Mouse (Mus musculus): Measurements from ENCODE around the gene Cnn2. TPM values are rescaled to one million over a fixed set of nuclear protein-coding genes. Genes with fewer than 3 reads are reported as not detected.

Cnn2 gene
- polyA plus RNA-seq, 1 experiment, result 72.8 TPM

- Histone ChIP-seq H3K27me3 (ENCODE audit: control insufficient read depth, insufficient read depth, low read length) (no peaks in the 10 kb centered on the region), H3K4me3 (ENCODE audit: low read depth, low read length) (peak overlapping the region; percentile 21), H3K4me1 (ENCODE audit: control insufficient read depth, insufficient read depth, insufficient read length, low read length) (peaks cover 31% of the 10 kb centered on the region), H3K36me3 (ENCODE audit: control insufficient read depth, insufficient read depth, low read length) (no peaks in the 10 kb centered on the region), H3K27ac (ENCODE audit: insufficient read depth, low read depth, low read length) (peak overlapping the region; percentile 85)
- TF ChIP-seq CTCF (IDR thresholded peaks at IDR 0.05; ENCODE audit: extremely low read depth, insufficient read length, insufficient replicate concordance, low read depth, low read length) (no peak), POLR2A (IDR thresholded peaks at IDR 0.05; ENCODE audit: low read depth, low read length) (no peak)
- WGBS, result 82% methylated on average over 15 of the region's 15 CpGs
Measured at GRCm38 (mm10) chr10:80024229-80025043, 36.1 kb downstream of the Cnn2 start.

GRCm38 (mm10) chr10:80025044-80025347, 36.6 kb downstream of the Cnn2 start:
- WGBS, result 56% methylated on average over 4 of the region's 4 CpGs
- Histone ChIP-seq H3K36me3 (ENCODE audit: control insufficient read depth, insufficient read depth, low read length) (no peaks in the 10 kb centered on the region), H3K27ac (ENCODE audit: insufficient read depth, low read depth, low read length) (peak overlapping the region; percentile 85; the same call in 1 of the 2 replicates), H3K27me3 (ENCODE audit: control insufficient read depth, insufficient read depth, low read length) (no peaks in the 10 kb centered on the region), H3K4me3 (ENCODE audit: low read depth, low read length) (no peak overlapping the region), H3K4me1 (ENCODE audit: control insufficient read depth, insufficient read depth, insufficient read length, low read length) (peaks cover 28% of the 10 kb centered on the region)
- no peak for TF ChIP-seq POLR2A (IDR thresholded peaks at IDR 0.05; ENCODE audit: low read depth, low read length)
- TF ChIP-seq CTCF (IDR thresholded peaks at IDR 0.05; ENCODE audit: extremely low read depth, insufficient read length, insufficient replicate concordance, low read depth, low read length), result no peak

- TF ChIP-seq POLR2A (IDR thresholded peaks at IDR 0.05; ENCODE audit: low read depth, low read length), result no peak
- TF ChIP-seq CTCF (IDR thresholded peaks at IDR 0.05; ENCODE audit: extremely low read depth, insufficient read length, insufficient replicate concordance, low read depth, low read length), result no peak
- H3K4me3 ChIP-seq (ENCODE audit: low read depth, low read length), result no peak overlapping the region
- peaks cover 28% of the 10 kb centered on the region for H3K4me1 ChIP-seq (ENCODE audit: control insufficient read depth, insufficient read depth, insufficient read length, low read length)
- no peaks in the 10 kb centered on the region for H3K27me3 ChIP-seq (ENCODE audit: control insufficient read depth, insufficient read depth, low read length)
- no peak overlapping the region for H3K27ac ChIP-seq (ENCODE audit: insufficient read depth, low read depth, low read length)
- 57% methylated on average over 10 of the region's 10 CpGs for WGBS
- H3K36me3 ChIP-seq (ENCODE audit: control insufficient read depth, insufficient read depth, low read length), result no peaks in the 10 kb centered on the region
Measured at GRCm38 (mm10) chr10:80025463-80025862, 37.1 kb downstream of the Cnn2 start.

GRCm38 (mm10) chr10:80025889-80026288, 37.5 kb downstream of the Cnn2 start:
- Histone ChIP-seq H3K27me3 (ENCODE audit: control insufficient read depth, insufficient read depth, low read length) (no peaks in the 10 kb centered on the region), H3K27ac (ENCODE audit: insufficient read depth, low read depth, low read length) (no peak overlapping the region), H3K4me1 (ENCODE audit: control insufficient read depth, insufficient read depth, insufficient read length, low read length) (peaks cover 27% of the 10 kb centered on the region), H3K4me3 (ENCODE audit: low read depth, low read length) (no peak overlapping the region), H3K36me3 (ENCODE audit: control insufficient read depth, insufficient read depth, low read length) (no peaks in the 10 kb centered on the region)
- TF ChIP-seq POLR2A (IDR thresholded peaks at IDR 0.05; ENCODE audit: low read depth, low read length) (no peak), CTCF (IDR thresholded peaks at IDR 0.05; ENCODE audit: extremely low read depth, insufficient read length, insufficient replicate concordance, low read depth, low read length) (no peak)
- WGBS, result 58% methylated on average over 12 of the region's 12 CpGs

- WGBS, result 53% methylated on average over 20 of the region's 20 CpGs
- Histone ChIP-seq H3K4me1 (ENCODE audit: control insufficient read depth, insufficient read depth, insufficient read length, low read length) (peaks cover 37% of the 10 kb centered on the region), H3K27me3 (ENCODE audit: control insufficient read depth, insufficient read depth, low read length) (no peaks in the 10 kb centered on the region), H3K4me3 (ENCODE audit: low read depth, low read length) (no peak overlapping the region), H3K27ac (ENCODE audit: insufficient read depth, low read depth, low read length) (no peak overlapping the region), H3K36me3 (ENCODE audit: control insufficient read depth, insufficient read depth, low read length) (no peaks in the 10 kb centered on the region)
- TF ChIP-seq CTCF (IDR thresholded peaks at IDR 0.05; ENCODE audit: extremely low read depth, insufficient read length, insufficient replicate concordance, low read depth, low read length) (no peak), POLR2A (IDR thresholded peaks at IDR 0.05; ENCODE audit: low read depth, low read length) (no peak)
Measured at GRCm38 (mm10) chr10:80027681-80028520, 39.5 kb downstream of the Cnn2 start.

GRCm38 (mm10) chr10:80028521-80028846, 40.1 kb downstream of the Cnn2 start:
- H3K36me3 ChIP-seq (ENCODE audit: control insufficient read depth, insufficient read depth, low read length), result no peaks in the 10 kb centered on the region
- H3K4me1 ChIP-seq (ENCODE audit: control insufficient read depth, insufficient read depth, insufficient read length, low read length), result peaks cover 41% of the 10 kb centered on the region
- no peak for TF ChIP-seq CTCF (IDR thresholded peaks at IDR 0.05; ENCODE audit: extremely low read depth, insufficient read length, insufficient replicate concordance, low read depth, low read length)
- H3K4me3 ChIP-seq (ENCODE audit: low read depth, low read length), result no peak overlapping the region
- WGBS, result 93% methylated on average over 13 of the region's 13 CpGs
- no peaks in the 10 kb centered on the region for H3K27me3 ChIP-seq (ENCODE audit: control insufficient read depth, insufficient read depth, low read length)
- no peak overlapping the region for H3K27ac ChIP-seq (ENCODE audit: insufficient read depth, low read depth, low read length)

GRCm38 (mm10) chr10:80030191-80030590, 41.8 kb downstream of the Cnn2 start:
- no peak overlapping the region for H3K27ac ChIP-seq (ENCODE audit: insufficient read depth, low read depth, low read length)
- WGBS, result 85% methylated on average over 9 of the region's 9 CpGs
- peaks cover 41% of the 10 kb centered on the region for H3K4me1 ChIP-seq (ENCODE audit: control insufficient read depth, insufficient read depth, insufficient read length, low read length)
- no peak overlapping the region for H3K4me3 ChIP-seq (ENCODE audit: low read depth, low read length)
- no peaks in the 10 kb centered on the region for H3K27me3 ChIP-seq (ENCODE audit: control insufficient read depth, insufficient read depth, low read length)
- peaks cover under 1% of the 10 kb centered on the region; the same call in 1 of the 2 replicates for H3K36me3 ChIP-seq (ENCODE audit: control insufficient read depth, insufficient read depth, low read length)
- TF ChIP-seq CTCF (IDR thresholded peaks at IDR 0.05; ENCODE audit: extremely low read depth, insufficient read length, insufficient replicate concordance, low read depth, low read length), result no peak
- TF ChIP-seq POLR2A (IDR thresholded peaks at IDR 0.05; ENCODE audit: low read depth, low read length), result no peak
